Mouse (Mus musculus) testis, postnatal 14 days (tissue): ENCODE data around the gene Hnf1a.

ENCODE experiments used
- DNase-seq: peaks from one replicate; pipeline ENCODE4 v3.0.0; 2021; ENCODE audit warnings: low spot score

Gene Hnf1a

GRCm38 (mm10) chr5:114979250-114980121 is 8.6 kb upstream of the Hnf1a start:
- peak; percentile 65 for DNase-seq

- no peak for DNase-seq
These were observed 8.0 kb upstream of the Hnf1a start for GRCm38 (mm10) chr5:114978888-114979249.

- no peak for DNase-seq
These were observed 7.6 kb upstream of the Hnf1a start for GRCm38 (mm10) chr5:114978473-114978872.

GRCm38 (mm10) chr5:114976935-114977334 is 6.0 kb upstream of the Hnf1a start:
- no peak for DNase-seq

GRCm38 (mm10) chr5:114973131-114973530 is 2.2 kb upstream of the Hnf1a start:
- no peak for DNase-seq

- no peak for DNase-seq
These were observed 1.3 kb upstream of the Hnf1a start for GRCm38 (mm10) chr5:114972201-114972600.

- no peak for DNase-seq
These were observed 1.2 kb downstream of the Hnf1a start for GRCm38 (mm10) chr5:114969609-114970215.

- DNase-seq, result no peak
These were observed 1.8 kb downstream of the Hnf1a start for GRCm38 (mm10) chr5:114969064-114969463.

- DNase-seq, result no peak
These were observed 2.2 kb downstream of the Hnf1a start for GRCm38 (mm10) chr5:114968651-114969050.

GRCm38 (mm10) chr5:114967523-114968268 is 3.2 kb downstream of the Hnf1a start:
- no peak for DNase-seq

GRCm38 (mm10) chr5:114964967-114965898 is 5.7 kb downstream of the Hnf1a start:
- no peak for DNase-seq

GRCm38 (mm10) chr5:114964315-114964966 is 6.5 kb downstream of the Hnf1a start:
- DNase-seq, result no peak

GRCm38 (mm10) chr5:114961590-114962360 is 9.1 kb downstream of the Hnf1a start:
- no peak for DNase-seq

GRCm38 (mm10) chr5:114958069-114958468 is 12.8 kb downstream of the Hnf1a start:
- DNase-seq, result no peak

GRCm38 (mm10) chr5:114953326-114953725 is 17.6 kb downstream of the Hnf1a start:
- DNase-seq, result no peak

- DNase-seq, result no peak
These were observed 19.5 kb downstream of the Hnf1a start for GRCm38 (mm10) chr5:114951279-114951880.

GRCm38 (mm10) chr5:114950669-114951068 is 20.2 kb downstream of the Hnf1a start:
- DNase-seq, result no peak

GRCm38 (mm10) chr5:114949812-114950211 is 21.1 kb downstream of the Hnf1a start:
- no peak for DNase-seq

GRCm38 (mm10) chr5:114949316-114949715 is 21.6 kb downstream of the Hnf1a start:
- no peak for DNase-seq

GRCm38 (mm10) chr5:114948891-114949290 is 22.0 kb downstream of the Hnf1a start:
- DNase-seq, result no peak
